Mouse (Mus musculus): ENCODE data around the gene Cntnap1. TPM values are rescaled to one million over a fixed set of nuclear protein-coding genes. Genes with fewer than 3 reads are reported as not detected.
"Not testable (repeated sequence)": the region's sequence is repeated elsewhere in the genome, so short reads cannot be mapped to it uniquely, and the experiment has no call there.

Gene Cntnap1
- total RNA-seq (2014; rRNA removed) (12.5 and 15.0 TPM in 2 replicates), polyA plus RNA-seq (2015; fragmentation: Nextera tagmentation; extraction: Ambion mirVana) (3.0 and 3.2 TPM in 2 replicates)

- peak within 1 kb of the TSS; percentile 74 for H3K27ac ChIP-seq (ENCODE audit: low read depth, low read length)
- peak within 1 kb of the TSS; percentile 65 for H3K4me3 ChIP-seq (ENCODE audit: low read depth, low read length)
- H3K27me3 ChIP-seq (ENCODE audit: insufficient read depth, low read length) = peaks cover 33% of the 10 kb centered on the region
- H3K9me3 ChIP-seq (ENCODE audit: low read length) = no peaks in the 10 kb centered on the region
- peak within 1 kb of the TSS; percentile 64 for H3K9ac ChIP-seq (replicated peaks; ENCODE audit: low read length, poor library complexity, severe bottlenecking)
- ATAC-seq (ENCODE audit: low FRiP score) (no peak), DNase-seq (ENCODE audit: low spot score) (peak; percentile 37)
- no peak for TF ChIP-seq CTCF (IDR thresholded peaks at IDR 0.05)
- peaks cover 20% of the 10 kb centered on the region for H3K36me3 ChIP-seq (ENCODE audit: insufficient read depth, low read length)
- H3K4me2 ChIP-seq (ENCODE audit: low read depth, low read length, poor library complexity, severe bottlenecking) = peak within 1 kb of the TSS; percentile 91
- H3K4me1 ChIP-seq (ENCODE audit: insufficient read depth, low read length) = peaks cover 27% of the 10 kb centered on the region
- WGBS = 0% methylated on average over 30 of the region's 35 CpGs
Observed at GRCm38 (mm10) chr11:101170354-101170810, at the start of gene Cntnap1. Gene Cntnap1, plus strand, starts transcription at chr11:101170523.

- H3K4me2 ChIP-seq (ENCODE audit: low read depth, low read length, poor library complexity, severe bottlenecking) = peak overlapping the region; percentile 91
- H3K4me1 ChIP-seq (ENCODE audit: insufficient read depth, low read length) = peaks cover 15% of the 10 kb centered on the region; the same call in 1 of the 2 replicates
- TF ChIP-seq CTCF (IDR thresholded peaks at IDR 0.05) = no peak
- H3K9me3 ChIP-seq (ENCODE audit: low read length) = no peaks in the 10 kb centered on the region
- peak overlapping the region; percentile 75 for H3K4me3 ChIP-seq (ENCODE audit: low read depth, low read length)
- H3K9ac ChIP-seq (replicated peaks; ENCODE audit: low read length, poor library complexity, severe bottlenecking) = peak overlapping the region; percentile 76
- H3K27me3 ChIP-seq (ENCODE audit: insufficient read depth, low read length) = no peaks in the 10 kb centered on the region
- 19% methylated on average over 19 of the region's 19 CpGs for WGBS
- ATAC-seq (ENCODE audit: low FRiP score) (no peak; the same call in 1 of the 2 replicates), DNase-seq (ENCODE audit: low spot score) (no peak)
- H3K27ac ChIP-seq (ENCODE audit: low read depth, low read length) = peak overlapping the region; percentile 75
- H3K36me3 ChIP-seq (ENCODE audit: insufficient read depth, low read length) = peaks cover 7% of the 10 kb centered on the region
Observed at GRCm38 (mm10) chr11:101120545-101121188, 49.7 kb upstream of the Cntnap1 start.

- not testable (repeated sequence) for H3K9ac ChIP-seq (replicated peaks; ENCODE audit: low read length, poor library complexity, severe bottlenecking); H3K4me1 ChIP-seq (ENCODE audit: insufficient read depth, low read length); H3K9me3 ChIP-seq (ENCODE audit: low read length); H3K4me2 ChIP-seq (ENCODE audit: low read depth, low read length, poor library complexity, severe bottlenecking); DNase-seq (ENCODE audit: low spot score); H3K4me3 ChIP-seq (ENCODE audit: low read depth, low read length); H3K27me3 ChIP-seq (ENCODE audit: insufficient read depth, low read length); H3K27ac ChIP-seq (ENCODE audit: low read depth, low read length); ATAC-seq (ENCODE audit: low FRiP score)
- WGBS = 98% methylated on average over 8 of the region's 8 CpGs
- peaks cover 16% of the 10 kb centered on the region for H3K36me3 ChIP-seq (ENCODE audit: insufficient read depth, low read length)
Observed at GRCm38 (mm10) chr11:101124494-101124893, 45.8 kb upstream of the Cntnap1 start.

- not testable (repeated sequence) for DNase-seq (ENCODE audit: low spot score); H3K27ac ChIP-seq (ENCODE audit: low read depth, low read length); H3K9me3 ChIP-seq (ENCODE audit: low read length); H3K4me2 ChIP-seq (ENCODE audit: low read depth, low read length, poor library complexity, severe bottlenecking); H3K4me1 ChIP-seq (ENCODE audit: insufficient read depth, low read length); H3K27me3 ChIP-seq (ENCODE audit: insufficient read depth, low read length); ATAC-seq (ENCODE audit: low FRiP score); H3K4me3 ChIP-seq (ENCODE audit: low read depth, low read length); H3K9ac ChIP-seq (replicated peaks; ENCODE audit: low read length, poor library complexity, severe bottlenecking)
- WGBS = 93% methylated on average over 6 of the region's 9 CpGs
- H3K36me3 ChIP-seq (ENCODE audit: insufficient read depth, low read length) = peaks cover 16% of the 10 kb centered on the region
Observed at GRCm38 (mm10) chr11:101125008-101125407, 45.3 kb upstream of the Cntnap1 start.

GRCm38 (mm10) chr11:101127075-101127474, 43.2 kb upstream of the Cntnap1 start:
- H3K9ac ChIP-seq (replicated peaks; ENCODE audit: low read length, poor library complexity, severe bottlenecking) = no peak overlapping the region
- H3K4me3 ChIP-seq (ENCODE audit: low read depth, low read length) = no peak overlapping the region
- H3K27me3 ChIP-seq (ENCODE audit: insufficient read depth, low read length) = no peaks in the 10 kb centered on the region
- no peaks in the 10 kb centered on the region for H3K9me3 ChIP-seq (ENCODE audit: low read length)
- H3K27ac ChIP-seq (ENCODE audit: low read depth, low read length) = no peak overlapping the region
- peak; percentile 34 for TF ChIP-seq CTCF (IDR thresholded peaks at IDR 0.05)
- no peak for ATAC-seq (ENCODE audit: low FRiP score)
- no peak for DNase-seq (ENCODE audit: low spot score)
- H3K4me1 ChIP-seq (ENCODE audit: insufficient read depth, low read length) = no peaks in the 10 kb centered on the region
- WGBS = 88% methylated on average over 1 of the region's 1 CpGs
- H3K36me3 ChIP-seq (ENCODE audit: insufficient read depth, low read length) = peaks cover 16% of the 10 kb centered on the region
- no peak overlapping the region for H3K4me2 ChIP-seq (ENCODE audit: low read depth, low read length, poor library complexity, severe bottlenecking)

GRCm38 (mm10) chr11:101128996-101129577, 41.2 kb upstream of the Cntnap1 start:
- Histone ChIP-seq H3K9me3 (ENCODE audit: low read length) (no peaks in the 10 kb centered on the region), H3K9ac (replicated peaks; ENCODE audit: low read length, poor library complexity, severe bottlenecking) (no peak overlapping the region), H3K4me2 (ENCODE audit: low read depth, low read length, poor library complexity, severe bottlenecking) (no peak overlapping the region), H3K4me3 (ENCODE audit: low read depth, low read length) (no peak overlapping the region), H3K27ac (ENCODE audit: low read depth, low read length) (no peak overlapping the region), H3K4me1 (ENCODE audit: insufficient read depth, low read length) (no peaks in the 10 kb centered on the region), H3K27me3 (ENCODE audit: insufficient read depth, low read length) (no peaks in the 10 kb centered on the region), H3K36me3 (ENCODE audit: insufficient read depth, low read length) (peaks cover 9% of the 10 kb centered on the region)
- ATAC-seq (ENCODE audit: low FRiP score) (no peak), DNase-seq (ENCODE audit: low spot score) (no peak)
- TF ChIP-seq CTCF (IDR thresholded peaks at IDR 0.05) = no peak
- WGBS = 82% methylated on average over 11 of the region's 11 CpGs
